Mouse (Mus musculus) embryonic facial prominence, embryonic 14.5 days (tissue): ENCODE results near the gene Selenoi. TPM values are rescaled to one million over a fixed set of nuclear protein-coding genes. Genes with fewer than 3 reads are reported as not detected.

Experiments
- ATAC-seq: fragments of 200-750 bp; cut with Nextera tagmentation; 2 replicates; pipeline ENCODE4 v1.8.0; 2017; ENCODE audit warnings: low read depth, moderate number of reproducible peaks, moderate TSS enrichment
- DNase-seq: peaks from one replicate; pipeline ENCODE4 v3.0.0-alpha.2; 2015; ENCODE audit warnings: low spot score
- H3K27ac ChIP-seq: fragments of 300-500 bp; sonication (generic); replicated peaks from 2 replicates; pipeline ENCODE4 v1.5.1; 2014; ENCODE audit warnings: low read depth, mild to moderate bottlenecking, low read length, moderate library complexity
- H3K27me3 ChIP-seq: fragments of 300-500 bp; sonication (generic); replicated peaks from 2 replicates; pipeline ENCODE4 v1.6.1; 2014; ENCODE audit warnings: low read length; ENCODE audit not compliant: control insufficient read depth, insufficient read depth
- H3K36me3 ChIP-seq: fragments of 300-500 bp; sonication (generic); 2 replicates; pipeline ENCODE4 v1.6.1; 2014; ENCODE audit warnings: low read length, mixed read lengths; ENCODE audit not compliant: control insufficient read depth, insufficient read depth
- H3K4me1 ChIP-seq: fragments of 300-500 bp; sonication (generic); 2 replicates; pipeline ENCODE4 v1.6.1; 2014; ENCODE audit warnings: antibody characterized with exemption, low read length; ENCODE audit not compliant: control insufficient read depth, insufficient read depth
- H3K4me2 ChIP-seq: fragments of 300-500 bp; sonication (generic); 2 replicates; pipeline ENCODE4 v1.6.1; 2014; ENCODE audit warnings: low read depth, mild to moderate bottlenecking, low read length, moderate library complexity, mixed read lengths
- H3K4me3 ChIP-seq: fragments of 300-500 bp; sonication (generic); 2 replicates; pipeline ENCODE4 v1.5.1; 2014; ENCODE audit warnings: low read depth, mild to moderate bottlenecking, low read length
- H3K9ac ChIP-seq: fragments of 300-500 bp; sonication (generic); 2 replicates; pipeline ENCODE4 v1.6.1; 2014; ENCODE audit warnings: low read depth, mild to moderate bottlenecking, low read length, moderate library complexity, mixed read lengths
- H3K9me3 ChIP-seq: fragments of 300-500 bp; sonication (generic); 2 replicates; pipeline ENCODE4 v1.6.1; 2016; ENCODE audit warnings: low read length; ENCODE audit not compliant: control insufficient read depth
- WGBS: fragments of 180-500 bp; shearing (Covaris S2); extraction: QIAGEN DNeasy Blood & Tissue Kit; methylation state at CpG from one replicate; pipeline ENCODE4 v1.1.7; 2014; 5-methylcytosine and 5-hydroxymethylcytosine counted together
- polyA plus RNA-seq: library from polyadenylated mRNA; unstranded; fragments of >200 nt; fragmentation: Nextera tagmentation; extraction: Ambion mirVana; gene quantifications from 2 replicates; pipeline ENCODE4 v1.2.1, GENCODE M21; 2014

The Selenoi gene
- polyA plus RNA-seq, 1 experiment from 2014 or later: 20.7 TPM

GRCm38 (mm10) chr5:30222681-30223080, 9.7 kb upstream of the Selenoi start:
- H3K4me1 ChIP-seq: no peaks in the 10 kb centered on the region
- no peak for DNase-seq
- no peak overlapping the region for H3K4me3 ChIP-seq
- 97% methylated on average over 8 of the region's 8 CpGs for WGBS
- H3K4me2 ChIP-seq: no peak overlapping the region
- no peak for ATAC-seq
- H3K36me3 ChIP-seq: peaks cover 7% of the 10 kb centered on the region; the same call in 1 of the 2 replicates
- no peak overlapping the region for H3K27ac ChIP-seq
- H3K9me3 ChIP-seq: no peaks in the 10 kb centered on the region
- H3K9ac ChIP-seq: no peak overlapping the region
- no peaks in the 10 kb centered on the region for H3K27me3 ChIP-seq

- no peak overlapping the region for H3K27ac ChIP-seq
- H3K9ac ChIP-seq: no peak overlapping the region
- H3K9me3 ChIP-seq: 0 out of 2 replicates have a peak, but pooled peaks cover 9% of the 10 kb centered on the region
- H3K4me1 ChIP-seq: peaks cover 12% of the 10 kb centered on the region
- DNase-seq (no peak), ATAC-seq (no peak)
- no peak overlapping the region for H3K4me2 ChIP-seq
- no peak overlapping the region for H3K4me3 ChIP-seq
- WGBS: 80% methylated on average over 4 of the region's 4 CpGs
- H3K27me3 ChIP-seq: no peaks in the 10 kb centered on the region
- H3K36me3 ChIP-seq: 0 out of 2 replicates have a peak, but pooled peaks cover 8% of the 10 kb centered on the region
Observed at GRCm38 (mm10) chr5:30230901-30231300, 1.5 kb upstream of the Selenoi start.

- Histone ChIP-seq H3K4me1 (peaks cover 12% of the 10 kb centered on the region), H3K27me3 (no peaks in the 10 kb centered on the region), H3K4me3 (peak overlapping the region; percentile 76), H3K9me3 (0 out of 2 replicates have a peak, but pooled peaks cover 9% of the 10 kb centered on the region), H3K9ac (peak overlapping the region; percentile 62), H3K4me2 (peak overlapping the region; percentile 61), H3K27ac (no peak overlapping the region; the same call in 1 of the 2 replicates), H3K36me3 (0 out of 2 replicates have a peak, but pooled peaks cover 8% of the 10 kb centered on the region)
- DNase-seq (no peak), ATAC-seq (no peak)
- WGBS: 42% methylated on average over 16 of the region's 16 CpGs
Observed at GRCm38 (mm10) chr5:30231891-30232270, 500 bp upstream of the Selenoi start.

- ATAC-seq: no peak
- Histone ChIP-seq H3K4me3 (peak overlapping the region; percentile 76), H3K9me3 (0 out of 2 replicates have a peak, but pooled peaks cover 9% of the 10 kb centered on the region), H3K4me1 (peaks cover 12% of the 10 kb centered on the region), H3K4me2 (peak overlapping the region; percentile 61), H3K36me3 (0 out of 2 replicates have a peak, but pooled peaks cover 8% of the 10 kb centered on the region), H3K9ac (peak overlapping the region; percentile 79), H3K27ac (peak overlapping the region; percentile 83), H3K27me3 (no peaks in the 10 kb centered on the region)
- under 1% methylated on average over 15 of the region's 15 CpGs for WGBS
- DNase-seq: peak; percentile 44
Observed at GRCm38 (mm10) chr5:30233042-30233441, 661 bp downstream of the Selenoi start.

- peaks cover 12% of the 10 kb centered on the region for H3K4me1 ChIP-seq
- no peak overlapping the region for H3K27ac ChIP-seq
- no peak for DNase-seq
- peak overlapping the region; percentile 79 for H3K9ac ChIP-seq
- peak overlapping the region; percentile 76 for H3K4me3 ChIP-seq
- ATAC-seq: no peak
- 0 out of 2 replicates have a peak, but pooled peaks cover 9% of the 10 kb centered on the region for H3K9me3 ChIP-seq
- no peaks in the 10 kb centered on the region for H3K27me3 ChIP-seq
- H3K4me2 ChIP-seq: peak overlapping the region; percentile 61
- WGBS: 67% methylated on average over 8 of the region's 8 CpGs
- 0 out of 2 replicates have a peak, but pooled peaks cover 8% of the 10 kb centered on the region for H3K36me3 ChIP-seq
Observed at GRCm38 (mm10) chr5:30233979-30234378, 1.6 kb downstream of the Selenoi start.

GRCm38 (mm10) chr5:30235641-30236126, 3.3 kb downstream of the Selenoi start:
- WGBS: 91% methylated on average over 2 of the region's 2 CpGs
- Histone ChIP-seq H3K9ac (no peak overlapping the region), H3K36me3 (0 out of 2 replicates have a peak, but pooled peaks cover under 1% of the 10 kb centered on the region), H3K4me3 (no peak overlapping the region), H3K4me2 (no peak overlapping the region), H3K9me3 (0 out of 2 replicates have a peak, but pooled peaks cover 2% of the 10 kb centered on the region), H3K4me1 (peaks cover 12% of the 10 kb centered on the region), H3K27me3 (no peaks in the 10 kb centered on the region), H3K27ac (no peak overlapping the region)
- DNase-seq (no peak), ATAC-seq (no peak)

- ATAC-seq: no peak
- H3K36me3 ChIP-seq: no peaks in the 10 kb centered on the region
- 95% methylated on average over 5 of the region's 5 CpGs for WGBS
- no peaks in the 10 kb centered on the region for H3K9me3 ChIP-seq
- H3K4me1 ChIP-seq: peaks cover 8% of the 10 kb centered on the region
- no peak for DNase-seq
- no peak overlapping the region for H3K9ac ChIP-seq
- H3K27me3 ChIP-seq: no peaks in the 10 kb centered on the region
- H3K4me3 ChIP-seq: no peak overlapping the region
- H3K4me2 ChIP-seq: no peak overlapping the region
- H3K27ac ChIP-seq: no peak overlapping the region
Observed at GRCm38 (mm10) chr5:30238533-30238932, 6.2 kb downstream of the Selenoi start.

GRCm38 (mm10) chr5:30240552-30240951, 8.2 kb downstream of the Selenoi start:
- DNase-seq: no peak
- Histone ChIP-seq H3K4me3 (no peak overlapping the region), H3K4me2 (no peak overlapping the region), H3K36me3 (no peaks in the 10 kb centered on the region), H3K9ac (no peak overlapping the region), H3K27ac (no peak overlapping the region), H3K4me1 (no peaks in the 10 kb centered on the region), H3K9me3 (no peaks in the 10 kb centered on the region), H3K27me3 (no peaks in the 10 kb centered on the region)
- ATAC-seq: no peak
- 82% methylated on average over 7 of the region's 7 CpGs for WGBS

- Histone ChIP-seq H3K4me1 (no peaks in the 10 kb centered on the region), H3K4me3 (no peak overlapping the region), H3K27ac (no peak overlapping the region), H3K4me2 (no peak overlapping the region), H3K36me3 (no peaks in the 10 kb centered on the region), H3K9me3 (no peaks in the 10 kb centered on the region), H3K27me3 (no peaks in the 10 kb centered on the region), H3K9ac (no peak overlapping the region)
- WGBS: 39% methylated on average over 1 of the region's 1 CpGs
- ATAC-seq (peak; percentile 53; the same call in 1 of the 2 replicates), DNase-seq (peak; percentile 13)
Observed at GRCm38 (mm10) chr5:30242410-30242809, 10.0 kb downstream of the Selenoi start.
